In the genomic region with DNA sequence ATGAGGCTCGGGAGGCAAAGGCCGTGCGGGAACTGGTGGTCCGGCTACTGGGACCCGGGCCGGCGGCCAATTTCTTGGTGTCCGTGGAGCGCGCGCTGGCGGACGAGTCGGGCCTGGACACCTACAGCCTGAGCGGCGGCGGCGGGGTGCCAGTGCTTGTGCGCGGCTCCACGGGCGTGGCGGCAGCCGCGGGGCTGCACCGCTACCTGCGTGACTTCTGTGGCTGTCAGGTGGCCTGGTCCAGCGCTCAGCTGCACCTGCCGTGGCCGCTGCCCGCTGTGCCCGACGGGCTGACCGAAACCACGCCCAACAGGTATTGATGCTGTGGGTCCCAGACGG, we compare ENCODE assay signal across 8 mouse cellular contexts. TPM values are rescaled to one million over a fixed set of nuclear protein-coding genes. Genes with fewer than 3 reads are reported as not detected.
DNase-seq lines count a peak whose midpoint lies in the region; ATAC-seq and TF ChIP-seq lines count a peak whose summit lies in the region.

No protein-coding gene starts in this region.

- no peak for TF ChIP-seq CTCF in layer of hippocampus, adult 2 months (conservative IDR thresholded peaks at IDR 0.05)

- peak overlapping the region; percentile 95 for H3K27ac ChIP-seq in layer of hippocampus, adult 2 months
- no peak overlapping the region for H3K27ac ChIP-seq in embryonic facial prominence, embryonic 12.5 days
- H3K27ac ChIP-seq in intestine, embryonic 15.5 days: no peak overlapping the region

- H3K79me2 ChIP-seq in myocyte (ENCODE audit: control insufficient read depth, insufficient read depth): no peaks in the 10 kb centered on the region

- peak overlapping the region; percentile 98 for H3K4me2 ChIP-seq in embryonic facial prominence, embryonic 12.5 days (replicated peaks)
- peak overlapping the region; percentile 99 for H3K4me2 ChIP-seq in intestine, embryonic 15.5 days (replicated peaks)
- peak overlapping the region; percentile 88 for H3K4me2 ChIP-seq in myocyte (ENCODE audit: low read depth)

- H3K9ac ChIP-seq in embryonic facial prominence, embryonic 12.5 days: peak overlapping the region; percentile 69
- peak overlapping the region; percentile 82 for H3K9ac ChIP-seq in intestine, embryonic 15.5 days

- no peak for DNase-seq in layer of hippocampus, adult 2 months (ENCODE audit: low spot score in 2 of 2)
- no peak for DNase-seq in layer of hippocampus, postnatal 36 days
- DNase-seq in B cell, adult 2 months: no peak
- DNase-seq in cerebellum, postnatal 36 days: no peak
- DNase-seq in spleen, postnatal 4 days (ENCODE audit: low spot score in 2 of 2): no peak

- H3K9me3 ChIP-seq in embryonic facial prominence, embryonic 12.5 days: no peaks in the 10 kb centered on the region
- H3K9me3 ChIP-seq in intestine, embryonic 15.5 days: no peaks in the 10 kb centered on the region

- H3K4me3 ChIP-seq in layer of hippocampus, adult 2 months: peak overlapping the region; percentile 93
- H3K4me3 ChIP-seq in embryonic facial prominence, embryonic 12.5 days: peak overlapping the region; percentile 72
- H3K4me3 ChIP-seq in intestine, embryonic 15.5 days (replicated peaks): peak overlapping the region; percentile 77
- H3K4me3 ChIP-seq in myocyte: peak overlapping the region; percentile 38

- peaks cover 19% of the 10 kb centered on the region for H3K27me3 ChIP-seq in embryonic facial prominence, embryonic 12.5 days
- H3K27me3 ChIP-seq in intestine, embryonic 15.5 days (replicated peaks): no peaks in the 10 kb centered on the region; the same call in 1 of the 2 replicates
- no peaks in the 10 kb centered on the region for H3K27me3 ChIP-seq in myocyte (ENCODE audit: control insufficient read depth, insufficient read depth, insufficient read length)

- no peaks in the 10 kb centered on the region for H3K36me3 ChIP-seq in embryonic facial prominence, embryonic 12.5 days
- no peaks in the 10 kb centered on the region for H3K36me3 ChIP-seq in intestine, embryonic 15.5 days
- H3K36me3 ChIP-seq in myocyte (ENCODE audit: control insufficient read depth, insufficient read depth): no peaks in the 10 kb centered on the region

- no peak for TF ChIP-seq POLR2A in myocyte (IDR thresholded peaks at IDR 0.05; ENCODE audit: insufficient read length, low read depth)

- under 1% methylated on average over 36 of the region's 36 CpGs for WGBS in embryonic facial prominence, embryonic 12.5 days
- WGBS in intestine, embryonic 15.5 days: 0% methylated on average over 36 of the region's 36 CpGs

- H3ac ChIP-seq in myocyte (ENCODE audit: control insufficient read depth, insufficient read length): peak overlapping the region; percentile 14

- H3K4me1 ChIP-seq in embryonic facial prominence, embryonic 12.5 days: peaks cover 6% of the 10 kb centered on the region; the same call in 1 of the 2 replicates
- peaks cover 16% of the 10 kb centered on the region; the same call in 1 of the 2 replicates for H3K4me1 ChIP-seq in intestine, embryonic 15.5 days (replicated peaks)

- ATAC-seq in embryonic facial prominence, embryonic 12.5 days (ENCODE audit: insufficient number of reproducible peaks, insufficient read depth, low FRiP score, low TSS enrichment): 0 out of 2 replicates have a peak, but pooled peaks have one; percentile 30
- peak; percentile 77 for ATAC-seq in intestine, embryonic 15.5 days

TF ChIP-seq in myocyte, 11 proteins besides CTCF, POLR2A, EP300 and RAD21:
- TF ChIP-seq REST (IDR thresholded peaks at IDR 0.05; ENCODE audit: insufficient read depth, insufficient read length) (no peak), MYOD1 (IDR thresholded peaks at IDR 0.05; ENCODE audit: control insufficient read depth in 1 of 3, insufficient read length in 2 of 3, low read depth in 2 of 3) (peak in 1 of 3 experiments; percentile 59)
TF ChIP-seq in myocyte: peak in this region for 1.

RNA-seq across cellular contexts. Expression of gene Naglu, which starts 0.3 kb away (rescaled TPM):
- 1 to 10 TPM; 8.7 to 9.6 TPM for total RNA-seq in layer of hippocampus, adult 2 months (2021)
- total RNA-seq in layer of hippocampus, postnatal 36 days (2021): 1 to 10 TPM; 7.2 to 9.1 TPM
- polyA plus RNA-seq in embryonic facial prominence, embryonic 12.5 days (2016; fragmentation: Nextera tagmentation; extraction: Ambion mirVana): 9.4 and 9.5 TPM in 2 replicates
- 14.9 and 16.4 TPM in 2 replicates for polyA plus RNA-seq in intestine, embryonic 15.5 days (2015; fragmentation: Nextera tagmentation; extraction: Ambion mirVana)
- 19.8 TPM for polyA plus RNA-seq in myocyte (2012; fragmentation: generic; extraction: Trizol)

RNA-seq across cellular contexts. Expression of gene Hsd17b1, which starts 8.1 kb away (rescaled TPM):
- total RNA-seq in layer of hippocampus, adult 2 months (2021): under 1 TPM; 0.71 to 0.92 TPM
- total RNA-seq in layer of hippocampus, postnatal 36 days (2021): 1 to 10 TPM in 1 of 2 experiments, under 1 TPM in 1; 0.67 to 1.7 TPM
- polyA plus RNA-seq in embryonic facial prominence, embryonic 12.5 days (2016; fragmentation: Nextera tagmentation; extraction: Ambion mirVana): 0.15 TPM in 1 of 2 replicates, not detected in the other
- not detected in 2 replicates for polyA plus RNA-seq in intestine, embryonic 15.5 days (2015; fragmentation: Nextera tagmentation; extraction: Ambion mirVana)
- polyA plus RNA-seq in myocyte (2012; fragmentation: generic; extraction: Trizol): 0.49 TPM

RNA-seq across cellular contexts. Expression of gene Coasy, which starts 12.2 kb away (rescaled TPM):
- 10 to 100 TPM; 24.9 to 25.8 TPM for total RNA-seq in layer of hippocampus, adult 2 months (2021)
- total RNA-seq in layer of hippocampus, postnatal 36 days (2021): 10 to 100 TPM; 27.0 to 28.0 TPM
- polyA plus RNA-seq in embryonic facial prominence, embryonic 12.5 days (2016; fragmentation: Nextera tagmentation; extraction: Ambion mirVana): 43.4 and 45.6 TPM in 2 replicates
- polyA plus RNA-seq in intestine, embryonic 15.5 days (2015; fragmentation: Nextera tagmentation; extraction: Ambion mirVana): 41.8 and 43.9 TPM in 2 replicates
- 39.7 TPM for polyA plus RNA-seq in myocyte (2012; fragmentation: generic; extraction: Trizol)

RNA-seq across cellular contexts. Expression of gene Mlx, which starts 16.9 kb away (rescaled TPM):
- total RNA-seq in layer of hippocampus, adult 2 months (2021): 10 to 100 TPM; 40.0 to 41.1 TPM
- 10 to 100 TPM; 42.1 to 53.7 TPM for total RNA-seq in layer of hippocampus, postnatal 36 days (2021)
- polyA plus RNA-seq in embryonic facial prominence, embryonic 12.5 days (2016; fragmentation: Nextera tagmentation; extraction: Ambion mirVana): 37.8 and 42.8 TPM in 2 replicates
- polyA plus RNA-seq in intestine, embryonic 15.5 days (2015; fragmentation: Nextera tagmentation; extraction: Ambion mirVana): 65.0 and 65.4 TPM in 2 replicates
- polyA plus RNA-seq in myocyte (2012; fragmentation: generic; extraction: Trizol): 29.3 TPM

RNA-seq across cellular contexts. Expression of gene Psmc3ip, which starts 25.1 kb away (rescaled TPM):
- 1 to 10 TPM; 4.4 to 4.7 TPM for total RNA-seq in layer of hippocampus, adult 2 months (2021)
- 1 to 10 TPM; 3.6 to 3.9 TPM for total RNA-seq in layer of hippocampus, postnatal 36 days (2021)
- polyA plus RNA-seq in embryonic facial prominence, embryonic 12.5 days (2016; fragmentation: Nextera tagmentation; extraction: Ambion mirVana): 45.7 and 46.0 TPM in 2 replicates
- polyA plus RNA-seq in intestine, embryonic 15.5 days (2015; fragmentation: Nextera tagmentation; extraction: Ambion mirVana): 22.6 and 23.4 TPM in 2 replicates
- polyA plus RNA-seq in myocyte (2012; fragmentation: generic; extraction: Trizol): 7.1 TPM

Comparison
In these comparisons a context has a peak if more than half of its experiments do, and no peak if none do; other contexts are left out.
1. H3K4me3 ChIP-seq: peak in every context shown above with its lines; median percentile 93 in layer of hippocampus, adult 2 months; 77 in intestine, embryonic 15.5 days; 72 in embryonic facial prominence, embryonic 12.5 days; 38 in myocyte.